In the genomic region with DNA sequence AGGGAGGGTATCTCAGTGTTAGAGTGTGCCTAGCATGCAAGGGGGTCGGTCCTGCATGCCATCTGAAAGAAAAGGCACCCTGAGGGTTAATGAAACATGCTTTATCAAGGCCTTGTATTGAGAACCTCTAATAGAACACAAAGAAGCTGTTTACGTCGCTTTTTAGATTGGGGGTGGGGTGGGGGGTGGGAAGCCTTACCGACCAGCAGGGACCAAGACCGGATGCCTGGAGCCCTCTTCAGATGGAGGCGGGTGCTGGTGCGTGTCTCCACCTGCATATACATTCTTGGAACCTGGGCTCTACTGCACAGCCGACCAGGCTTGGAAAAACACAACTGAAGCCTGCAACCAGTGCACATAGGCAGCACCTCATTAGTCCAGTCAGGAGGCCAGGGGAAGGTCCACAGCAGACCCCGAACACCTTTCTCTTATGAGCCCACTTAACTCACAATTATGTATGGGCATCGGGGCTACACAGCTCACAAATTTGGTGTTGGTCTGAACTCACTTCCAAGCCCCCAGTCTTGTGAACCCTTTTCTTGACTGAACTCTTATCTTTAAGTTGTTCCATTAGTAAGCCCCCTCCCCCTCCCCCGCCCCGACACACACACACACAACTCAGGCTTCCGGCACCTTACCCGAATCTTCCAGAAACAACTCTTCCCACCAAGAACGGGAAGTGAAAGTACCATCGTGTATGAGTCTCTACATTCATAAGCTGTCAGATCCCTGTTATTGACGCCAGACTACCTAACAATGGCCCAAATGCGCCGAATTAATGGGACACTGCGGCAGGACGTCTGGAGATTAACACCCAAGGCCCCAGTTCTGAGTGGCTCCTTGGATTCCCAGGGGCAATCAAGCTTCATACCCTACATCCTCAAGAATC, we compare ENCODE assay signal across 8 mouse cellular contexts. TPM values are rescaled to one million over a fixed set of nuclear protein-coding genes. Genes with fewer than 3 reads are reported as not detected.
A peak's percentile ranks its signal among the peaks of the same experiment; 100 is the strongest.
DNase-seq lines count a peak whose midpoint lies in the region; ATAC-seq lines count a peak whose summit lies in the region.

No protein-coding gene starts in this region.

- H3K4me3 ChIP-seq in embryonic facial prominence, embryonic 12.5 days: peak overlapping the region; percentile 76
- H3K4me3 ChIP-seq in intestine, embryonic 15.5 days (replicated peaks): peak overlapping the region; percentile 81
- H3K4me3 ChIP-seq in midbrain, embryonic 12.5 days: peak overlapping the region; percentile 78

- peak overlapping the region; percentile 70 for H3K9ac ChIP-seq in embryonic facial prominence, embryonic 12.5 days
- H3K9ac ChIP-seq in intestine, embryonic 15.5 days: peak overlapping the region; percentile 68
- peak overlapping the region; percentile 76 for H3K9ac ChIP-seq in midbrain, embryonic 12.5 days (replicated peaks)

- peaks cover 12% of the 10 kb centered on the region for H3K4me1 ChIP-seq in embryonic facial prominence, embryonic 12.5 days
- H3K4me1 ChIP-seq in intestine, embryonic 15.5 days (replicated peaks): peaks cover 14% of the 10 kb centered on the region
- peaks cover 17% of the 10 kb centered on the region for H3K4me1 ChIP-seq in midbrain, embryonic 12.5 days

- ATAC-seq in embryonic facial prominence, embryonic 12.5 days (ENCODE audit: insufficient number of reproducible peaks, insufficient read depth, low FRiP score, low TSS enrichment): no peak
- ATAC-seq in intestine, embryonic 15.5 days: no peak; the same call in 1 of the 2 replicates
- peak; percentile 28; the same call in 1 of the 2 replicates for ATAC-seq in midbrain, embryonic 12.5 days (ENCODE audit: low FRiP score, low read depth)

- peak overlapping the region; percentile 57 for H3K27ac ChIP-seq in embryonic facial prominence, embryonic 12.5 days
- H3K27ac ChIP-seq in intestine, embryonic 15.5 days: peak overlapping the region; percentile 85
- 0 out of 2 replicates have a peak overlapping the region, but pooled peaks have one; percentile 46 for H3K27ac ChIP-seq in midbrain, embryonic 12.5 days (replicated peaks)

- H3K9me3 ChIP-seq in embryonic facial prominence, embryonic 12.5 days: no peaks in the 10 kb centered on the region
- H3K9me3 ChIP-seq in intestine, embryonic 15.5 days: no peaks in the 10 kb centered on the region
- H3K9me3 ChIP-seq in midbrain, embryonic 12.5 days: no peaks in the 10 kb centered on the region

- peak; percentile 14 for DNase-seq in kidney, postnatal 10 days
- DNase-seq in kidney, adult 8-10 months: no peak
- no peak for DNase-seq in left cerebral cortex, postnatal 4 days
- DNase-seq in urinary bladder, postnatal 36 days (ENCODE audit: low spot score in 2 of 2): no peak
- no peak for DNase-seq in MN1 (ENCODE audit: low spot score)

- peaks cover 38% of the 10 kb centered on the region for H3K36me3 ChIP-seq in embryonic facial prominence, embryonic 12.5 days
- peaks cover 24% of the 10 kb centered on the region for H3K36me3 ChIP-seq in intestine, embryonic 15.5 days
- H3K36me3 ChIP-seq in midbrain, embryonic 12.5 days: peaks cover 34% of the 10 kb centered on the region

- peak overlapping the region; percentile 79 for H3K4me2 ChIP-seq in embryonic facial prominence, embryonic 12.5 days (replicated peaks)
- peak overlapping the region; percentile 80 for H3K4me2 ChIP-seq in intestine, embryonic 15.5 days (replicated peaks)
- peak overlapping the region; percentile 80 for H3K4me2 ChIP-seq in midbrain, embryonic 12.5 days (replicated peaks)

- intact Hi-C loops in left cerebral cortex, postnatal 4 days (cut with DNase I): no loop called here

- H3K27me3 ChIP-seq in embryonic facial prominence, embryonic 12.5 days: no peaks in the 10 kb centered on the region
- no peaks in the 10 kb centered on the region for H3K27me3 ChIP-seq in intestine, embryonic 15.5 days (replicated peaks)
- H3K27me3 ChIP-seq in midbrain, embryonic 12.5 days: no peaks in the 10 kb centered on the region

- WGBS in embryonic facial prominence, embryonic 12.5 days: 30% methylated on average over 21 of the region's 21 CpGs
- WGBS in intestine, embryonic 15.5 days: 20% methylated on average over 21 of the region's 21 CpGs
- 37% methylated on average over 21 of the region's 21 CpGs for WGBS in midbrain, embryonic 12.5 days

RNA-seq across cellular contexts. Expression of gene Cybc1, which starts 0.7 kb away (rescaled TPM):
- polyA plus RNA-seq in embryonic facial prominence, embryonic 12.5 days (2016; fragmentation: Nextera tagmentation; extraction: Ambion mirVana): 37.9 and 38.9 TPM in 2 replicates
- 31.2 and 33.2 TPM in 2 replicates for polyA plus RNA-seq in intestine, embryonic 15.5 days (2015; fragmentation: Nextera tagmentation; extraction: Ambion mirVana)
- polyA plus RNA-seq in midbrain, embryonic 12.5 days (2016; fragmentation: Nextera tagmentation; extraction: Ambion mirVana): 38.8 and 41.1 TPM in 2 replicates
- 10 to 100 TPM; 24.0 to 27.3 TPM for total RNA-seq in left cerebral cortex, postnatal 4 days (2021)

RNA-seq across cellular contexts. Expression of gene Narf, which starts 8.7 kb away (rescaled TPM):
- 63.1 and 70.0 TPM in 2 replicates for polyA plus RNA-seq in embryonic facial prominence, embryonic 12.5 days (2016; fragmentation: Nextera tagmentation; extraction: Ambion mirVana)
- 42.2 TPM in 2 replicates for polyA plus RNA-seq in intestine, embryonic 15.5 days (2015; fragmentation: Nextera tagmentation; extraction: Ambion mirVana)
- polyA plus RNA-seq in midbrain, embryonic 12.5 days (2016; fragmentation: Nextera tagmentation; extraction: Ambion mirVana): 78.7 and 84.5 TPM in 2 replicates
- 10 to 100 TPM; 70.6 to 73.2 TPM for total RNA-seq in left cerebral cortex, postnatal 4 days (2021)

RNA-seq across cellular contexts. Expression of gene Ogfod3, which starts 23.9 kb away (rescaled TPM):
- polyA plus RNA-seq in embryonic facial prominence, embryonic 12.5 days (2016; fragmentation: Nextera tagmentation; extraction: Ambion mirVana): 22.1 and 22.9 TPM in 2 replicates
- polyA plus RNA-seq in intestine, embryonic 15.5 days (2015; fragmentation: Nextera tagmentation; extraction: Ambion mirVana): 29.5 and 32.0 TPM in 2 replicates
- 17.3 and 18.5 TPM in 2 replicates for polyA plus RNA-seq in midbrain, embryonic 12.5 days (2016; fragmentation: Nextera tagmentation; extraction: Ambion mirVana)
- total RNA-seq in left cerebral cortex, postnatal 4 days (2021): 1 to 10 TPM; 7.7 to 8.0 TPM

RNA-seq across cellular contexts. Expression of gene Hexdc, which starts 24.1 kb away (rescaled TPM):
- polyA plus RNA-seq in embryonic facial prominence, embryonic 12.5 days (2016; fragmentation: Nextera tagmentation; extraction: Ambion mirVana): 10.4 and 10.5 TPM in 2 replicates
- 9.0 and 9.3 TPM in 2 replicates for polyA plus RNA-seq in intestine, embryonic 15.5 days (2015; fragmentation: Nextera tagmentation; extraction: Ambion mirVana)
- polyA plus RNA-seq in midbrain, embryonic 12.5 days (2016; fragmentation: Nextera tagmentation; extraction: Ambion mirVana): 11.6 and 11.9 TPM in 2 replicates
- 10 to 100 TPM; 54.9 to 57.3 TPM for total RNA-seq in left cerebral cortex, postnatal 4 days (2021)

RNA-seq across cellular contexts. Expression of gene Foxk2, which starts 31.4 kb away (rescaled TPM):
- polyA plus RNA-seq in embryonic facial prominence, embryonic 12.5 days (2016; fragmentation: Nextera tagmentation; extraction: Ambion mirVana): 10.6 and 10.8 TPM in 2 replicates
- 6.3 and 6.6 TPM in 2 replicates for polyA plus RNA-seq in intestine, embryonic 15.5 days (2015; fragmentation: Nextera tagmentation; extraction: Ambion mirVana)
- polyA plus RNA-seq in midbrain, embryonic 12.5 days (2016; fragmentation: Nextera tagmentation; extraction: Ambion mirVana): 11.2 and 11.7 TPM in 2 replicates
- total RNA-seq in left cerebral cortex, postnatal 4 days (2021): 100 to 1,000 TPM; 115 to 116 TPM
